Mouse (Mus musculus): ENCODE measurements around the gene Exd1. TPM values are rescaled to one million over a fixed set of nuclear protein-coding genes. Genes with fewer than 3 reads are reported as not detected.

The Exd1 gene
- total RNA-seq, 2 experiments from 2014 or later: 0.07 to 0.37 TPM

DNA sequence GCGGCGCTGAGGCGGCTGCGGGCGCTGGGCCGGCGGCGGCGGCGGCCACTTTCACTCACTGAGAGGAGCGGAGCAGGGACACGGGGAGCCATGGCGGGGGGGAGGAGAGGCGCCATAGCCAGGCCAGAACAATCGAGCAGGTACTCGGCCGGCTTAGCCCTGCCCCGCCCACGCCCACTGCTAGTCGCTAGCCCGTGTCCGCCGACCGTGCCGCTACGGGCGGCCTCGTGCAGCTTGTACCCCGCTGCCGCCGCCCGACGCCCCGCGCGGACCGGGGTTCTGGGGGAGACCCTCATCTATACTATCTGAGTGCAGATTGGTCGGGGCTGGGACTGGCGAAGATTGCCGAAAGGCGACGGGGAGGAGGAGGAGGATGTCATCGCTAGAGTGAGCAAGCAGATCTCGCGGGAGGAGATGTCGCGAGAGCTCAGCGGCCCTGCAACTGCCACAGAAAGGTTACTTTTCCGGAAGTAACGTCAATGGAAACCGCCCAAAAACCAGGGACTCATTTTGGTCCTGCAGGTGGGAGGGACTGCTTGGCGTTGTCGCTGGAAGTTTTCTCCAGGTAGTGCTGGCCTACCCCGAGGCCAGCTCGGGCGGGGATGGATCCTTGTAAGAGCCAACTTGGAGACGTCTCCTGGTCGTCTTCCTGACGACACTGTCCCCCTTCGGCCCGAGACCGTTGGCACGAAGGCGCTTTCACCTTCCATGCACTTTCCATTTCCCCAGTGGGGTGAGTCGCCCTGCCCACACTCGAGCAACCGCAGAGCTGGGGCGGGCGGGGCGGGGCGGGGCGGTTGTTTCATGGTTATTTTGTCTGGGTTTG lies 69.6 kb downstream of the Exd1 start, which contains the start of gene Ino80:
Gene Ino80, minus strand, starts transcription at position 117 of the 826 bp plus-strand sequence.
- DNase-seq: peak; percentile 99
- intact Hi-C loops (cut with DNase I): loop anchor here (5.0 kb wide), 1 partner anchor 120 kb away; no protein-coding TSS in a partner anchor

GRCm38 (mm10) chr2:119476621-119477391 lies 70.6 kb downstream of the Exd1 start:
- DNase-seq: peak; percentile 77 to 82
- intact Hi-C loops (cut with DNase I): loop anchor here (5.0 kb wide), 1 partner anchor 120 kb away; no protein-coding TSS in a partner anchor

- no peak for DNase-seq
- intact Hi-C loops (cut with DNase I): loop anchor here (5.0 kb wide), 1 partner anchor 121 kb away; no protein-coding TSS in a partner anchor
Measured at GRCm38 (mm10) chr2:119476166-119476565, 71.3 kb downstream of the Exd1 start.

Other genes with a start within 250 kb of the Exd1 start
- 10 to 100 TPM; 23.8 to 27.9 TPM for gene Dll4, start 221.8 kb downstream of the Exd1 start, total RNA-seq (2021)
- gene Chac1, start 196.4 kb downstream of the Exd1 start, total RNA-seq (2021): 1 to 10 TPM; 3.5 to 7.5 TPM
- 10 to 100 TPM; 13.7 to 14.7 TPM for gene Ino80, start 69.9 kb downstream of the Exd1 start, total RNA-seq (2021)
- 100 to 1,000 TPM in 1 of 2 experiments, 10 to 100 TPM in 1; 97.5 to 100 TPM for gene Chp1, start 70 bp upstream of the Exd1 start, total RNA-seq (2021)
- gene Nusap1, start 70.7 kb upstream of the Exd1 start, total RNA-seq (2021): 10 to 100 TPM in 1 of 2 experiments, 1 to 10 TPM in 1; 8.8 to 11.4 TPM
- 1 to 10 TPM; 3.7 to 4.4 TPM for gene Oip5, start 70.8 kb upstream of the Exd1 start, total RNA-seq (2021)
- 10 to 100 TPM; 56.6 to 57.6 TPM for gene Ndufaf1, start 115.2 kb upstream of the Exd1 start, total RNA-seq (2021)
- 10 to 100 TPM; 24.6 to 27.3 TPM for gene Rtf1, start 127.4 kb upstream of the Exd1 start, total RNA-seq (2021)
- 1 to 10 TPM in 1 of 2 experiments, under 1 TPM in 1; 0.74 to 1.5 TPM for gene Itpka, start 194.7 kb upstream of the Exd1 start, total RNA-seq (2021)
- under 1 TPM in 1 of 2 experiments, not detected in 1; 0.15 TPM for gene Ltk, start 212.8 kb upstream of the Exd1 start, total RNA-seq (2021)
- 10 to 100 TPM; 13.7 to 14.4 TPM for gene Rpap1, start 239.9 kb upstream of the Exd1 start, total RNA-seq (2021)

All from heart, postnatal 10 days (tissue).